Mouse (Mus musculus) cerebellum, adult 2 months (tissue): ENCODE measurements around the gene Tnip1.

Experiments used
- CTCF ChIP-seq: fragments of 200-500 bp; IDR thresholded peaks from 2 replicates; pipeline ENCODE4 v1.5.1; 2011; ENCODE audit warnings: low read depth, mild to moderate bottlenecking, control low read depth, low read length, moderate library complexity, borderline replicate concordance; ENCODE audit not compliant: insufficient read depth
- POLR2A ChIP-seq: fragments of 200-500 bp; IDR thresholded peaks from 2 replicates; pipeline ENCODE4 v1.6.1; 2011; ENCODE audit warnings: low read length, control low read depth, borderline replicate concordance; ENCODE audit not compliant: insufficient read depth

- TF ChIP-seq CTCF (no peak), POLR2A (no peak)
Observed at GRCm38 (mm10) chr11:54998708-54999107, 36.0 kb upstream of the Tnip1 start.
